Mouse (Mus musculus): ENCODE results near the gene Dcun1d1.

Gene Dcun1d1

GRCm38 (mm10) chr3:35931359-35931758, 5.9 kb downstream of the Dcun1d1 start:
- DNase-seq (ENCODE audit: low read depth, low spot score): no peak

- no peak for DNase-seq (ENCODE audit: low read depth, low spot score)
These were observed 7.4 kb downstream of the Dcun1d1 start for GRCm38 (mm10) chr3:35929831-35930230.

- DNase-seq (ENCODE audit: low read depth, low spot score): no peak
These were observed 7.8 kb downstream of the Dcun1d1 start for GRCm38 (mm10) chr3:35929406-35929805.

GRCm38 (mm10) chr3:35925852-35926251, 11.4 kb downstream of the Dcun1d1 start:
- no peak for DNase-seq (ENCODE audit: low read depth, low spot score)

GRCm38 (mm10) chr3:35924007-35924406, 13.2 kb downstream of the Dcun1d1 start:
- DNase-seq (ENCODE audit: low read depth, low spot score): no peak

- DNase-seq (ENCODE audit: low read depth, low spot score): no peak
These were observed 13.8 kb downstream of the Dcun1d1 start for GRCm38 (mm10) chr3:35923495-35923894.

GRCm38 (mm10) chr3:35922522-35922921, 14.7 kb downstream of the Dcun1d1 start:
- DNase-seq (ENCODE audit: low read depth, low spot score): no peak

GRCm38 (mm10) chr3:35918229-35918628, 19.0 kb downstream of the Dcun1d1 start:
- no peak for DNase-seq (ENCODE audit: low read depth, low spot score)

- DNase-seq (ENCODE audit: low read depth, low spot score): no peak
These were observed 28.1 kb downstream of the Dcun1d1 start for GRCm38 (mm10) chr3:35908982-35909680.

GRCm38 (mm10) chr3:35900555-35901204, 36.6 kb downstream of the Dcun1d1 start:
- DNase-seq (ENCODE audit: low read depth, low spot score): no peak

- DNase-seq (ENCODE audit: low read depth, low spot score): no peak
These were observed 38.1 kb downstream of the Dcun1d1 start for GRCm38 (mm10) chr3:35899109-35899508.

GRCm38 (mm10) chr3:35897900-35898299, 39.3 kb downstream of the Dcun1d1 start:
- DNase-seq (ENCODE audit: low read depth, low spot score): no peak

GRCm38 (mm10) chr3:35893156-35893555, 44.1 kb downstream of the Dcun1d1 start:
- no peak for DNase-seq (ENCODE audit: low read depth, low spot score)

- DNase-seq (ENCODE audit: low read depth, low spot score): no peak
These were observed 46.1 kb downstream of the Dcun1d1 start for GRCm38 (mm10) chr3:35891123-35891522.

- DNase-seq (ENCODE audit: low read depth, low spot score): no peak
These were observed 47.7 kb downstream of the Dcun1d1 start for GRCm38 (mm10) chr3:35889531-35889930.

- no peak for DNase-seq (ENCODE audit: low read depth, low spot score)
These were observed 54.0 kb downstream of the Dcun1d1 start for GRCm38 (mm10) chr3:35883267-35883666.

- no peak for DNase-seq (ENCODE audit: low read depth, low spot score)
These were observed 87.9 kb downstream of the Dcun1d1 start for GRCm38 (mm10) chr3:35849326-35849725.
